Mouse (Mus musculus): ENCODE data around the gene Cxadr. TPM values are rescaled to one million over a fixed set of nuclear protein-coding genes. Genes with fewer than 3 reads are reported as not detected.
"Not testable (repeated sequence)": the region's sequence is repeated elsewhere in the genome, so short reads cannot be mapped to it uniquely, and the experiment has no call there.

Gene Cxadr
- polyA plus RNA-seq, 1 experiment from 2014 or later: 27.1 TPM

GRCm38 (mm10) chr16:78342767-78343166 lies 41.5 kb downstream of the Cxadr start:
- ATAC-seq (no peak), DNase-seq (no peak)
- no peak overlapping the region for H3K4me2 ChIP-seq (ENCODE audit: low read depth, low read length)
- H3K4me1 ChIP-seq (ENCODE audit: insufficient read depth): no peaks in the 10 kb centered on the region
- WGBS (ENCODE audit: insufficient replicate concordance): 83% methylated on average over 5 of the region's 5 CpGs
- TF ChIP-seq EP300 (IDR thresholded peaks at IDR 0.05; ENCODE audit: low read depth) (no peak), CTCF (IDR thresholded peaks at IDR 0.05; ENCODE audit: low read depth) (no peak)
- no peaks in the 10 kb centered on the region for H3K9me3 ChIP-seq (ENCODE audit: low read length)
- H3K27ac ChIP-seq (ENCODE audit: low read depth): no peak overlapping the region
- H3K4me3 ChIP-seq (ENCODE audit: low read depth, low read length): no peak overlapping the region
- H3K27me3 ChIP-seq (ENCODE audit: insufficient read depth, low read length): no peaks in the 10 kb centered on the region
- H3K36me3 ChIP-seq (replicated peaks; ENCODE audit: insufficient read depth, low read length): no peaks in the 10 kb centered on the region; the same call in 1 of the 2 replicates
- no peak overlapping the region for H3K9ac ChIP-seq (replicated peaks)

- Histone ChIP-seq H3K4me2 (ENCODE audit: low read depth, low read length) (no peak overlapping the region), H3K9me3 (ENCODE audit: low read length) (no peaks in the 10 kb centered on the region), H3K9ac (replicated peaks) (no peak overlapping the region), H3K4me1 (ENCODE audit: insufficient read depth) (no peaks in the 10 kb centered on the region), H3K4me3 (ENCODE audit: low read depth, low read length) (no peak overlapping the region), H3K36me3 (replicated peaks; ENCODE audit: insufficient read depth, low read length) (no peaks in the 10 kb centered on the region; the same call in 1 of the 2 replicates), H3K27me3 (ENCODE audit: insufficient read depth, low read length) (no peaks in the 10 kb centered on the region), H3K27ac (ENCODE audit: low read depth) (no peak overlapping the region)
- DNase-seq (no peak), ATAC-seq (no peak)
- 78% methylated on average over 6 of the region's 6 CpGs for WGBS (ENCODE audit: insufficient replicate concordance)
- TF ChIP-seq EP300 (IDR thresholded peaks at IDR 0.05; ENCODE audit: low read depth) (no peak), CTCF (IDR thresholded peaks at IDR 0.05; ENCODE audit: low read depth) (no peak)
Observed at GRCm38 (mm10) chr16:78343792-78344191, 42.5 kb downstream of the Cxadr start.

GRCm38 (mm10) chr16:78346662-78347327 lies 45.5 kb downstream of the Cxadr start:
- no peak for ATAC-seq
- no peak for DNase-seq
- Histone ChIP-seq H3K4me1 (ENCODE audit: insufficient read depth) (no peaks in the 10 kb centered on the region), H3K4me3 (ENCODE audit: low read depth, low read length) (no peak overlapping the region), H3K9me3 (ENCODE audit: low read length) (no peaks in the 10 kb centered on the region), H3K9ac (replicated peaks) (no peak overlapping the region), H3K4me2 (ENCODE audit: low read depth, low read length) (no peak overlapping the region), H3K27ac (ENCODE audit: low read depth) (no peak overlapping the region), H3K36me3 (replicated peaks; ENCODE audit: insufficient read depth, low read length) (no peaks in the 10 kb centered on the region; the same call in 1 of the 2 replicates), H3K27me3 (ENCODE audit: insufficient read depth, low read length) (no peaks in the 10 kb centered on the region)
- WGBS (ENCODE audit: insufficient replicate concordance): 76% methylated on average over 2 of the region's 2 CpGs
- TF ChIP-seq EP300 (IDR thresholded peaks at IDR 0.05; ENCODE audit: low read depth) (no peak), CTCF (IDR thresholded peaks at IDR 0.05; ENCODE audit: low read depth) (0 out of 2 replicates have a peak, but pooled peaks have one; percentile 26)

- Histone ChIP-seq H3K9me3 (ENCODE audit: low read length) (no peaks in the 10 kb centered on the region), H3K4me2 (ENCODE audit: low read depth, low read length) (no peak overlapping the region), H3K4me1 (ENCODE audit: insufficient read depth) (no peaks in the 10 kb centered on the region), H3K4me3 (ENCODE audit: low read depth, low read length) (no peak overlapping the region), H3K9ac (replicated peaks) (no peak overlapping the region), H3K27ac (ENCODE audit: low read depth) (no peak overlapping the region), H3K27me3 (ENCODE audit: insufficient read depth, low read length) (no peaks in the 10 kb centered on the region), H3K36me3 (replicated peaks; ENCODE audit: insufficient read depth, low read length) (no peaks in the 10 kb centered on the region; the same call in 1 of the 2 replicates)
- ATAC-seq (no peak), DNase-seq (no peak)
- TF ChIP-seq CTCF (IDR thresholded peaks at IDR 0.05; ENCODE audit: low read depth) (no peak), EP300 (IDR thresholded peaks at IDR 0.05; ENCODE audit: low read depth) (no peak)
- 76% methylated on average over 13 of the region's 13 CpGs for WGBS (ENCODE audit: insufficient replicate concordance)
Observed at GRCm38 (mm10) chr16:78347328-78347926, 46.1 kb downstream of the Cxadr start.

- Histone ChIP-seq H3K27ac (ENCODE audit: low read depth) (no peak overlapping the region), H3K9me3 (ENCODE audit: low read length) (no peaks in the 10 kb centered on the region), H3K4me1 (ENCODE audit: insufficient read depth) (no peaks in the 10 kb centered on the region), H3K9ac (replicated peaks) (no peak overlapping the region), H3K4me2 (ENCODE audit: low read depth, low read length) (no peak overlapping the region), H3K36me3 (replicated peaks; ENCODE audit: insufficient read depth, low read length) (peaks cover 21% of the 10 kb centered on the region), H3K27me3 (ENCODE audit: insufficient read depth, low read length) (no peaks in the 10 kb centered on the region), H3K4me3 (ENCODE audit: low read depth, low read length) (no peak overlapping the region)
- DNase-seq (no peak), ATAC-seq (no peak)
- 90% methylated on average over 3 of the region's 3 CpGs for WGBS (ENCODE audit: insufficient replicate concordance)
- no peak for TF ChIP-seq EP300 (IDR thresholded peaks at IDR 0.05; ENCODE audit: low read depth)
- peak; percentile 51 for TF ChIP-seq CTCF (IDR thresholded peaks at IDR 0.05; ENCODE audit: low read depth)
Observed at GRCm38 (mm10) chr16:78357757-78358156, 56.5 kb downstream of the Cxadr start.

GRCm38 (mm10) chr16:78361466-78361865 lies 60.2 kb downstream of the Cxadr start:
- Histone ChIP-seq H3K9ac (replicated peaks) (no peak overlapping the region), H3K36me3 (replicated peaks; ENCODE audit: insufficient read depth, low read length) (peaks cover 36% of the 10 kb centered on the region), H3K4me2 (ENCODE audit: low read depth, low read length) (no peak overlapping the region), H3K27ac (ENCODE audit: low read depth) (no peak overlapping the region), H3K9me3 (ENCODE audit: low read length) (no peaks in the 10 kb centered on the region), H3K4me3 (ENCODE audit: low read depth, low read length) (no peak overlapping the region), H3K4me1 (ENCODE audit: insufficient read depth) (no peaks in the 10 kb centered on the region), H3K27me3 (ENCODE audit: insufficient read depth, low read length) (no peaks in the 10 kb centered on the region)
- TF ChIP-seq CTCF (IDR thresholded peaks at IDR 0.05; ENCODE audit: low read depth): no peak
- no peak for TF ChIP-seq EP300 (IDR thresholded peaks at IDR 0.05; ENCODE audit: low read depth)
- DNase-seq (no peak), ATAC-seq (no peak)
- WGBS (ENCODE audit: insufficient replicate concordance): 91% methylated on average over 4 of the region's 4 CpGs

GRCm38 (mm10) chr16:78364554-78364953 lies 63.3 kb downstream of the Cxadr start:
- H3K4me3 ChIP-seq (ENCODE audit: low read depth, low read length); H3K4me1 ChIP-seq (ENCODE audit: insufficient read depth); H3K9me3 ChIP-seq (ENCODE audit: low read length); ATAC-seq; H3K27ac ChIP-seq (ENCODE audit: low read depth); DNase-seq; H3K9ac ChIP-seq (replicated peaks); H3K4me2 ChIP-seq (ENCODE audit: low read depth, low read length); H3K27me3 ChIP-seq (ENCODE audit: insufficient read depth, low read length): not testable (repeated sequence)
- WGBS (ENCODE audit: insufficient replicate concordance): 91% methylated on average over 9 of the region's 9 CpGs
- H3K36me3 ChIP-seq (replicated peaks; ENCODE audit: insufficient read depth, low read length): peaks cover 47% of the 10 kb centered on the region
